Mouse (Mus musculus) midbrain, postnatal 0 days (tissue): Measurements from ENCODE around the gene Stum. TPM values are rescaled to one million over a fixed set of nuclear protein-coding genes. Genes with fewer than 3 reads are reported as not detected.

Source experiments
- ATAC-seq: fragments of 200-750 bp; cut with Nextera tagmentation; 2 replicates; pipeline ENCODE4 v1.8.0; 2017; ENCODE audit warnings: moderate number of reproducible peaks, mild to moderate bottlenecking, moderate TSS enrichment, moderate library complexity; ENCODE audit not compliant: low FRiP score
- DNase-seq: peaks from one replicate; pipeline ENCODE4 v3.0.0-alpha.2; 2015; ENCODE audit warnings: low spot score
- H3K27ac ChIP-seq: fragments of 300-500 bp; sonication (generic); 2 replicates; pipeline ENCODE4 v1.5.1; 2014; ENCODE audit warnings: low read depth, mild to moderate bottlenecking, low read length, mixed read lengths
- H3K27me3 ChIP-seq: fragments of 300-500 bp; sonication (generic); 2 replicates; pipeline ENCODE4 v1.6.1; 2014; ENCODE audit warnings: low read length, control low read depth, mixed read lengths; ENCODE audit not compliant: insufficient read depth
- H3K36me3 ChIP-seq: fragments of 300-500 bp; sonication (generic); 2 replicates; pipeline ENCODE4 v1.6.1; 2014; ENCODE audit warnings: low read length, control low read depth, mixed read lengths; ENCODE audit not compliant: insufficient read depth
- H3K4me1 ChIP-seq: fragments of 300-500 bp; sonication (generic); 2 replicates; pipeline ENCODE4 v1.6.1; 2014; ENCODE audit warnings: mild to moderate bottlenecking, control low read depth, antibody characterized with exemption, low read length, mixed read lengths; ENCODE audit not compliant: insufficient read depth
- H3K4me2 ChIP-seq: fragments of 300-500 bp; sonication (generic); 2 replicates; pipeline ENCODE4 v1.6.1; 2014; ENCODE audit warnings: low read depth, mild to moderate bottlenecking, low read length, mixed read lengths; ENCODE audit not compliant: poor library complexity, severe bottlenecking
- H3K4me3 ChIP-seq: fragments of 300-500 bp; sonication (generic); 2 replicates; pipeline ENCODE4 v1.5.1; 2014; ENCODE audit warnings: low read depth, mild to moderate bottlenecking, low read length, moderate library complexity
- H3K9ac ChIP-seq: fragments of 300-500 bp; sonication (generic); replicated peaks from 2 replicates; pipeline ENCODE4 v1.6.1; 2014; ENCODE audit warnings: mild to moderate bottlenecking, low read length, moderate library complexity, mixed read lengths; ENCODE audit not compliant: poor library complexity, severe bottlenecking
- H3K9me3 ChIP-seq: fragments of 300-500 bp; sonication (generic); 2 replicates; pipeline ENCODE4 v1.6.1; 2016; ENCODE audit warnings: low read length, control low read depth
- CTCF ChIP-seq: IDR thresholded peaks from 2 replicates; pipeline ENCODE4 v1.5.1; 2016; ENCODE audit warnings: antibody characterized with exemption, mild to moderate bottlenecking
- WGBS: fragments of 180-500 bp; shearing (Covaris S2); extraction: QIAGEN DNeasy Blood & Tissue Kit; methylation state at CpG from one replicate; pipeline ENCODE4 v1.1.7; 2014; 5-methylcytosine and 5-hydroxymethylcytosine counted together
- polyA plus RNA-seq: library from polyadenylated mRNA; unstranded; fragments of >200 nt; fragmentation: Nextera tagmentation; extraction: Ambion mirVana; gene quantifications from 2 replicates; pipeline ENCODE4 v1.2.1, GENCODE M21; 2015
- total RNA-seq: library from RNA; depleted of rRNA; stranded (reverse); fragments of >200 nt; gene quantifications from 2 replicates; pipeline ENCODE4 v1.2.3, GENCODE M21; 2014; rRNA removed

The Stum gene
- total RNA-seq (86.7 and 93.5 TPM in 2 replicates), polyA plus RNA-seq (17.8 and 18.1 TPM in 2 replicates)

- Histone ChIP-seq H3K27ac (0 out of 2 replicates have a peak within 1 kb of the TSS, but pooled peaks have one; percentile 32), H3K27me3 (peaks cover 13% of the 10 kb centered on the region; the same call in 1 of the 2 replicates), H3K9ac (peak within 1 kb of the TSS; percentile 70), H3K4me2 (peak within 1 kb of the TSS; percentile 80), H3K4me3 (peak within 1 kb of the TSS; percentile 54), H3K36me3 (no peaks in the 10 kb centered on the region), H3K4me1 (0 out of 2 replicates have a peak, but pooled peaks cover 2% of the 10 kb centered on the region), H3K9me3 (no peaks in the 10 kb centered on the region)
- ATAC-seq (peak; percentile 78), DNase-seq (peak; percentile 84)
- TF ChIP-seq CTCF = peak; percentile 92
- 2% methylated on average over 27 of the region's 40 CpGs for WGBS
Measured at GRCm38 (mm10) chr1:180483399-180484291, at the start of gene Stum. Stum (minus strand) TSS chr1:180483504.

- no peak for ATAC-seq
Measured at GRCm38 (mm10) chr1:180532671-180533070, 49.4 kb upstream of the Stum start.

GRCm38 (mm10) chr1:180530457-180531263 is 47.4 kb upstream of the Stum start:
- Histone ChIP-seq H3K27me3 (no peaks in the 10 kb centered on the region), H3K36me3 (no peaks in the 10 kb centered on the region), H3K9ac (no peak overlapping the region), H3K4me3 (no peak overlapping the region), H3K9me3 (no peaks in the 10 kb centered on the region), H3K4me2 (no peak overlapping the region), H3K27ac (no peak overlapping the region), H3K4me1 (no peaks in the 10 kb centered on the region)
- DNase-seq = no peak
- 63% methylated on average over 8 of the region's 8 CpGs for WGBS
- no peak for TF ChIP-seq CTCF
- no peak for ATAC-seq

More at GRCm38 (mm10) chr1:180532671-180533070, 49.4 kb upstream of the Stum start:
- 95% methylated on average over 11 of the region's 11 CpGs for WGBS
- no peak for TF ChIP-seq CTCF
- no peaks in the 10 kb centered on the region for H3K4me1 ChIP-seq
- H3K9ac ChIP-seq = no peak overlapping the region
- no peak overlapping the region for H3K4me3 ChIP-seq
- H3K4me2 ChIP-seq = no peak overlapping the region
- no peaks in the 10 kb centered on the region for H3K27me3 ChIP-seq
- DNase-seq = no peak
- no peaks in the 10 kb centered on the region for H3K36me3 ChIP-seq
- H3K9me3 ChIP-seq = no peaks in the 10 kb centered on the region
- no peak overlapping the region for H3K27ac ChIP-seq

GRCm38 (mm10) chr1:180529847-180530246 is 46.5 kb upstream of the Stum start:
- no peak overlapping the region for H3K4me2 ChIP-seq
- no peak overlapping the region for H3K9ac ChIP-seq
- DNase-seq (no peak), ATAC-seq (no peak)
- H3K4me3 ChIP-seq = no peak overlapping the region
- no peak for TF ChIP-seq CTCF
- H3K4me1 ChIP-seq = no peaks in the 10 kb centered on the region
- 95% methylated on average over 7 of the region's 7 CpGs for WGBS
- no peaks in the 10 kb centered on the region for H3K9me3 ChIP-seq
- no peak overlapping the region for H3K27ac ChIP-seq
- no peaks in the 10 kb centered on the region for H3K36me3 ChIP-seq
- no peaks in the 10 kb centered on the region for H3K27me3 ChIP-seq

DNA sequence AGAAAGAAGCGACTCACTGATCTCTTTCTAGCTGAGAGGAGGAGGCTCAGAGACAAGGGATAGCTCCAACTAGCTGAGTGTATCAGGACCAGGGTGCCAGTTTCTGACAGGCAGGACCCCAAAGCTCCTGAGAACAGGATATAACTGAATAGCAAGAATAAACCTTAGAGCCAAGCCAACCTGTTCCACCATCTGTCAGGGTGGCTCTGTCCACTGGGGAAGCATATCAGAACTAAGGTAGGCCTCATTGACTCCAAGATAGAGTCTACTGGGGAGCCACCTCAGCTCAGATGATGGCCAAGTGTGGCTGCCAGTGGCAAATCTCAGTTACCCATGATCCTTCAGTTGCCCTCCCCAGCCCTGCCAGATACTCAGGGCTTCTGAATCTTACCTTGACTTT is 42.0 kb upstream of the Stum start:
- H3K36me3 ChIP-seq = no peaks in the 10 kb centered on the region
- DNase-seq = no peak
- no peaks in the 10 kb centered on the region for H3K27me3 ChIP-seq
- no peak overlapping the region for H3K9ac ChIP-seq
- TF ChIP-seq CTCF = no peak
- WGBS = 76% methylated on average over 1 of the region's 1 CpGs
- no peak overlapping the region for H3K27ac ChIP-seq
- H3K9me3 ChIP-seq = no peaks in the 10 kb centered on the region
- no peak overlapping the region for H3K4me2 ChIP-seq
- H3K4me1 ChIP-seq = no peaks in the 10 kb centered on the region
- no peak overlapping the region for H3K4me3 ChIP-seq
- no peak for ATAC-seq
